Mouse (Mus musculus) thymus, postnatal 10 days (tissue): ENCODE data around the gene Stk11.

ENCODE experiments used
- DNase-seq, 2 experiments: peaks; one replicate each; pipeline ENCODE4 v3.0.0; 2021; ENCODE audit warnings: low spot score in 2 of 2

The Stk11 gene

GRCm38 (mm10) chr10:80130403-80131031 lies 14.9 kb downstream of the Stk11 start:
- DNase-seq = no peak

- DNase-seq = no peak
Observed at GRCm38 (mm10) chr10:80131316-80131951, 15.8 kb downstream of the Stk11 start.

- no peak for DNase-seq
Observed at GRCm38 (mm10) chr10:80131952-80132350, 16.3 kb downstream of the Stk11 start.

GRCm38 (mm10) chr10:80133226-80133849 lies 17.7 kb downstream of the Stk11 start:
- no peak for DNase-seq

GRCm38 (mm10) chr10:80134421-80134820 lies 18.8 kb downstream of the Stk11 start:
- no peak for DNase-seq

- DNase-seq = no peak
Observed at GRCm38 (mm10) chr10:80135161-80135560, 19.6 kb downstream of the Stk11 start.

GRCm38 (mm10) chr10:80135641-80136040 lies 20.0 kb downstream of the Stk11 start:
- no peak for DNase-seq

GRCm38 (mm10) chr10:80136179-80136951 lies 20.8 kb downstream of the Stk11 start:
- no peak for DNase-seq

GRCm38 (mm10) chr10:80136952-80137625 lies 21.5 kb downstream of the Stk11 start:
- DNase-seq = no peak

GRCm38 (mm10) chr10:80137626-80138552 lies 22.3 kb downstream of the Stk11 start:
- DNase-seq = no peak

- no peak for DNase-seq
Observed at GRCm38 (mm10) chr10:80138553-80139438, 23.2 kb downstream of the Stk11 start, which contains the start of gene Atp5d. Atp5d (plus strand) TSS chr10:80138632.

GRCm38 (mm10) chr10:80139439-80139775 lies 23.8 kb downstream of the Stk11 start:
- no peak for DNase-seq

- no peak for DNase-seq
Observed at GRCm38 (mm10) chr10:80139975-80140665, 24.5 kb downstream of the Stk11 start.

GRCm38 (mm10) chr10:80140666-80141035 lies 25.0 kb downstream of the Stk11 start, which contains the start of gene Cbarp:
Cbarp (minus strand) TSS chr10:80140835.
- no peak for DNase-seq

GRCm38 (mm10) chr10:80141243-80141642 lies 25.6 kb downstream of the Stk11 start:
- peak; percentile 95 to 96 for DNase-seq

- peak; percentile 89 for DNase-seq
Observed at GRCm38 (mm10) chr10:80141786-80142529, 26.4 kb downstream of the Stk11 start.

- no peak for DNase-seq
Observed at GRCm38 (mm10) chr10:80142530-80142925, 26.9 kb downstream of the Stk11 start.

- no peak for DNase-seq
Observed at GRCm38 (mm10) chr10:80143664-80144063, 28.1 kb downstream of the Stk11 start.
